Mouse (Mus musculus) cerebellum, adult 2 months (tissue): ENCODE measurements around the gene Phf1. TPM values are rescaled to one million over a fixed set of nuclear protein-coding genes. Genes with fewer than 3 reads are reported as not detected.

Source experiments
- DNase-seq, 2 experiments: peaks; one replicate each; pipeline ENCODE4 v3.0.0; 2021
- H3K27ac ChIP-seq: fragments of 200-500 bp; 2 replicates; pipeline ENCODE4 v1.5.1; 2012; ENCODE audit warnings: low read length, control low read depth, inconsistent platforms; ENCODE audit not compliant: insufficient read depth
- H3K27me3 ChIP-seq: fragments of 200-500 bp; 2 replicates; pipeline ENCODE4 v1.6.1; 2012; ENCODE audit warnings: inconsistent platforms, mild to moderate bottlenecking, low read length, moderate library complexity; ENCODE audit not compliant: control insufficient read depth, insufficient read depth
- H3K4me1 ChIP-seq: fragments of 200-500 bp; 2 replicates; pipeline ENCODE4 v1.6.1; 2011; ENCODE audit warnings: low read length; ENCODE audit not compliant: control insufficient read depth, insufficient read depth
- H3K4me3 ChIP-seq: fragments of 200-500 bp; replicated peaks from 2 replicates; pipeline ENCODE3; 2011; ENCODE audit warnings: mild to moderate bottlenecking, low read depth, low read length, control low read depth; ENCODE audit not compliant: insufficient read depth
- CTCF ChIP-seq: fragments of 200-500 bp; IDR thresholded peaks from 2 replicates; pipeline ENCODE4 v1.5.1; 2011; ENCODE audit warnings: low read depth, mild to moderate bottlenecking, control low read depth, low read length, moderate library complexity, borderline replicate concordance; ENCODE audit not compliant: insufficient read depth
- POLR2A ChIP-seq: fragments of 200-500 bp; IDR thresholded peaks from 2 replicates; pipeline ENCODE4 v1.6.1; 2011; ENCODE audit warnings: low read length, control low read depth, borderline replicate concordance; ENCODE audit not compliant: insufficient read depth
- WGBS: fragments of 180-500 bp; shearing (Covaris S2); methylation state at CpG from one replicate; pipeline ENCODE4 v1.1.7; 2018; 5-methylcytosine and 5-hydroxymethylcytosine counted together
- polyA plus RNA-seq: library from polyadenylated mRNA; depleted of rRNA; stranded (reverse); fragments of >200 nt; gene quantifications from 2 replicates; pipeline ENCODE4 v1.2.3, GENCODE M21; 2012

Gene Phf1
- polyA plus RNA-seq, 1 experiment, result 60.8 TPM

DNA sequence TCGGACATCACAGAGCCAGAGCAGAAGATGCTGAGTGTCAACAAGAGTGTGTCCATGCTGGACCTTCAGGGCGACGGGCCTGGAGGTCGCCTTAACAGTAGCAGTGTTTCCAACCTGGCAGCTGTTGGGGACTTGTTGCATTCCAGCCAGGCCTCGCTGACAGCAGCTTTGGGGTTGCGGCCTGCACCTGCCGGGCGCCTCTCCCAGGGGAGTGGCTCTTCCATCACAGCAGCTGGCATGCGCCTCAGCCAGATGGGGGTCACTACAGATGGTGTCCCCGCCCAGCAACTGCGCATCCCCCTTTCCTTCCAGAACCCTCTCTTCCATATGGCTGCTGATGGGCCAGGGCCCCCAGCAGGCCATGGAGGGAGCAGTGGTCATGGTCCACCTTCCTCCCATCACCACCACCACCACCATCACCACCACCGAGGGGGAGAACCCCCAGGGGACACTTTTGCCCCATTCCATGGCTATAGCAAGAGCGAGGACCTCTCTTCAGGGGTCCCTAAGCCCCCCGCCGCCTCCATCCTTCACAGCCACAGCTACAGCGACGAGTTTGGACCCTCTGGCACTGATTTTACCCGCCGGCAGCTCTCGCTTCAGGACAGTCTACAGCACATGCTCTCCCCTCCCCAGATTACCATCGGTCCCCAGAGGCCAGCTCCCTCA, 28.9 kb downstream of the Phf1 start:
- no peak overlapping the region for H3K27ac ChIP-seq
- WGBS, result 40% methylated on average over 21 of the region's 21 CpGs
- no peaks in the 10 kb centered on the region for H3K4me1 ChIP-seq
- H3K4me3 ChIP-seq, result no peak overlapping the region
- H3K27me3 ChIP-seq, result no peaks in the 10 kb centered on the region
- DNase-seq, result no peak
- TF ChIP-seq CTCF (no peak), POLR2A (no peak)

DNA sequence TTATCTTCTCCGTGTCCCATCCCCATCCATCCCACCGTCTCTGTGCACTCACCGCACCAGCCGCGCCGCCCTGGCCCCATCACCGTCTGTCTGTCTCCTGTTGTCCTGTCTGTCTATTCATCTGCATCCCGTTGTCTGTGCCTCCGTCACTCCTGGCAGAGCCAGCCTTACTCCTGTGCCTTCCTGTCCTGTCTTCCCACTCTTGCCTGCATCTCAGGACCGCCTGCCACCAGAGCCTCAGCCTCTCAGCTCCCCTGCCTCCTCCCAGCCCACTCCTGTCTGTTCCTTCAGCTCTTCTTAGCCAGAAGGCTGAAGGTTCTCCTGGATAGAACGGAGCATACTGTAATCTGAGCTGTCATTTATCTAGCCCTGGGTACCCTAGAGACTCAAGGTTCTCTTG, 34.1 kb downstream of the Phf1 start:
- Histone ChIP-seq H3K4me3 (no peak overlapping the region), H3K27ac (no peak overlapping the region)
- WGBS, result 87% methylated on average over 11 of the region's 11 CpGs

DNA sequence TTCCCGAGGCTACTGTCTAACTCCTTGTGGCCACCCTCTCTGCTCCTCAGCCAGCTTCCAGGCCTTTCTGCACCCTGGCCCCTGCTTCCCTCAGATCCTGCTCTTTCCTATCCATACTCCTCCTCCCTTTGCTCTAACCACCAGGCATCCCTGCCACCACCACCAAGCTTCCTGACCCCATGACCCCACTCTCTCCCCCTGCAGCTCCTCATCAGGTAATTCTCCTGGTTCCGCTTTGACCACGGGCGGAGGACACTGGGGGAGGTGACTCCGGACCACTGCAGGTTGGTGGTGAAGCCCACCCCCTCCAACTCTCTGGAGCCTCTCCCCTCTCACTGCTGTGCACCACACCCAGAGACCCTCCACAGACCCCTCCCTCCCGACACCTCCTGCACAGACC, 34.6 kb downstream of the Phf1 start:
- Histone ChIP-seq H3K27ac (no peak overlapping the region), H3K4me3 (no peak overlapping the region), H3K27me3 (no peaks in the 10 kb centered on the region), H3K4me1 (no peaks in the 10 kb centered on the region)
- no peak for DNase-seq
- TF ChIP-seq POLR2A (no peak), CTCF (no peak)
- 93% methylated on average over 6 of the region's 6 CpGs for WGBS

More for the DNA sequence above, 34.1 kb downstream of the Phf1 start:
- DNase-seq, result no peak
- Histone ChIP-seq H3K4me1 (no peaks in the 10 kb centered on the region), H3K27me3 (no peaks in the 10 kb centered on the region)
- TF ChIP-seq CTCF (no peak), POLR2A (no peak)

DNA sequence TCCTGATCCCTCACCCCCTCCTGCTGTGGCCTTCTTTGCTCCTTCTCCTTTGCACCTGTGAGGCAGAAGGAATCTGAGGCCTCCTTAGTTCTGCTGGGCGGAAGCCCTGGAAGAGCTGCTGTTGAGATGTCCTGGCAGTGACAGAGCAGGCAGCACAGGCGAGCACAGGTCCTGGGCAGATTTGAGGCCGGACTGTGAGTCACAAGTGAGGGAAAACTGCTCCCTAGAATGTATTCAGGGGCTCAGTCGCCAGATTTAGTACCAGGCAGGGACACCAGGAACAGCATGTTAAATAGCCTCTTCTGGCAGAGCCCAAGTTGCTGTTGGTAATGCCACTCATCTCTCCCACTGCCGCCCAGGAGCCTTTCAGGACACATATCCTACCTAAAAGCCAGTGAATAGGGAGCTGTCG, 35.4 kb downstream of the Phf1 start:
- TF ChIP-seq CTCF (no peak), POLR2A (no peak)
- Histone ChIP-seq H3K4me1 (no peaks in the 10 kb centered on the region), H3K4me3 (no peak overlapping the region), H3K27me3 (no peaks in the 10 kb centered on the region), H3K27ac (no peak overlapping the region)
- 86% methylated on average over 6 of the region's 6 CpGs for WGBS
- DNase-seq, result no peak

DNA sequence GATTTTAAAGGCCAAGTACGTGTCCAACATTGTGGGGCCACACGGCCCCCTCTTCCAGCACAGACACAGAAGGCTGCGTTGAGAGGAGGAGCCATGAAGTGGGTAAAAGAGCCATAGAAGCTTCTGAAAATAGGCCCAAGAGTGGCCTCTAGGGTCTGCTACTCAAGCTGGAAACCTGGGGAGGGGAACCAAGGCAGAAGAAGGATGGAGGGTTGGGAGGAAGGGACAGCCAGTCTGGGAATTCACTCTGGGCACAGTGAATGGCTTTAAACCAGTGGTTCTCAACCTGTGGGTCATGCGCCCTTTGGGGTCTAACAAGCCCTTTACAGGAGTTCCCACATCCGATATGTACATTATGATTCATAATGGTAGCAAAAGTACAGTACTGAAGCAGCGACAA, 36.4 kb downstream of the Phf1 start:
- no peak for DNase-seq
- H3K27me3 ChIP-seq, result no peaks in the 10 kb centered on the region
- H3K4me1 ChIP-seq, result peaks cover 6% of the 10 kb centered on the region; the same call in 1 of the 2 replicates
- no peak overlapping the region for H3K27ac ChIP-seq
- WGBS, result 89% methylated on average over 6 of the region's 6 CpGs
- H3K4me3 ChIP-seq, result no peak overlapping the region
- no peak for TF ChIP-seq POLR2A
- TF ChIP-seq CTCF, result no peak

DNA sequence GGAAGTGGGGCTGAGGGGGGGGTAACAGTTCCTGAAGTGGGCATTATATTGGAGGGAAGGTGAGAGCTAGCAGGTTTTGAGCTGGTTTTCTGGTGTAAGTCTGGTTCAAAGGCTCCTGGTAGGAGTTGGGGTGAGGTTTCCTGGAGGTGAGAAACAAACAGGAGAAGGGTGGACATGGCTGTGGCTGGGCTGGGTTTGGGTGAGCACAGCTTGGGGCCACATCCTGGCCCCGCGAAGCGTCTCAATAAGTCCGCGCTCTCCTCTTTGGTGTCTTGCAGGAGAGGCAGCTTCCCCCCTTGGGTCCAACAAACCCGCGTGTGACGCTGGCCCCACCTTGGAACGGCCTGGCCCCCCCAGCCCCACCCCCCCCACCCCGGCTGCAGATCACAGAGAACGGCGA, 37.4 kb downstream of the Phf1 start:
- no peak for DNase-seq
- Histone ChIP-seq H3K27me3 (no peaks in the 10 kb centered on the region), H3K4me1 (peaks cover 11% of the 10 kb centered on the region; the same call in 1 of the 2 replicates), H3K27ac (no peak overlapping the region), H3K4me3 (no peak overlapping the region)
- 69% methylated on average over 12 of the region's 12 CpGs for WGBS
- TF ChIP-seq POLR2A (no peak), CTCF (no peak)

DNA sequence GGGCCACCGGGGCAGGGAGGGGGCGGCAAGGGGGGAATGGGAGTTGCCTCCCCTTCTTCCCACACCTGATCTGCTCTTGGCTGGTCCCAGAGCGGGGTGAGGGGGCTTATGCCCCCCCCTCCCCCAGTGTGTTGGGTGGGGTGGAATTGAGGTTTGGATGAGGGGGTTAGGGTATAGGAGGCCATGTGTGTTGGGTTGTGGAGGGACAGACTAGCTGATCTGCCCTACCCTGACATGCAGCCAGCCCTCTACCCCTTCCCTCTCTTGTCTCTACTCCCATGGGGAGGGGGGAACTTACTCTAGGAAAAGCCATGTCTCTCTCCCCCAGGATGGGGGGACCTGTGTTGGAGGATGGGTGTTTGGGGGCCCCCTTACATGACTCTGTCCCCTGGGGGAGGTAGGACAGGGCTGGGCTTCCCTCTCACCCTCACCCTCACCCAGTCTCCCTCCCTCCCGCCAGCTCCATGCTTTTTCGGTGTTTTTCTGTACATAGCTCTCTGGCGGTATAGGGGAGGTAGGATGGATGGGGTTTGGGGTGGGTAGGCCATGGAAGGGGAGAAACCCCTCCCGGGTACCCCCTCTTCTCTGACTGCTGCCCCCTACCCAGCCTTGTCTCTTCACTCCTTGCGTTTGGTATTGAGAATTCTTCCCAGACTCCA, 38.5 kb downstream of the Phf1 start:
- WGBS, result 60% methylated on average over 8 of the region's 8 CpGs
- TF ChIP-seq POLR2A (no peak), CTCF (no peak)
- Histone ChIP-seq H3K27me3 (no peaks in the 10 kb centered on the region), H3K27ac (no peak overlapping the region), H3K4me3 (no peak overlapping the region), H3K4me1 (peaks cover 11% of the 10 kb centered on the region; the same call in 1 of the 2 replicates)
- DNase-seq, result no peak

DNA sequence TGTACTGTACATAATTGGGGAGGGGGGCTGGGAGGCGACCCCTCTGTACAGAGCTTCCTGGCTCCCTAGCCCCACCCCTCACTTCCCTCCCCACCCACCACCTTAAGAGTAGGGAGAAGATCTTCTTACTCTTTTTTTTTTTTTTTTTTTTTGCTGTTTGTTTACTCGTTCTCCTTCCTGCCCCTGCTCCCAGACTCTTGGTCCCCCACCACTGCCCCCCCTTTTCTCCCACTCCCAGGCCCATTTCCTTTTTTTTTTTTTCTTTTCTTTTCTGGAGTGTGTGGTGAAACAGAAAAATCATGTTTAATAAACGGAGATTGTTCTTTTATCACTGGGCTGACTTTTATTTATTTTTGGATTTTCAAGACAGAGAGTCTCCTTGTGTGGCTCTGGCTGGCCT, 39.3 kb downstream of the Phf1 start:
- H3K27ac ChIP-seq, result no peak overlapping the region
- peaks cover 11% of the 10 kb centered on the region; the same call in 1 of the 2 replicates for H3K4me1 ChIP-seq
- no peak for DNase-seq
- H3K27me3 ChIP-seq, result no peaks in the 10 kb centered on the region
- WGBS, result 4% methylated on average over 3 of the region's 3 CpGs
- no peak for TF ChIP-seq CTCF
- no peak for TF ChIP-seq POLR2A
- H3K4me3 ChIP-seq, result peak overlapping the region; percentile 89
